Mouse (Mus musculus): Measurements from ENCODE around the gene Olfr1428. TPM values are rescaled to one million over a fixed set of nuclear protein-coding genes. Genes with fewer than 3 reads are reported as not detected.
"Not testable (repeated sequence)": the region's sequence is repeated elsewhere in the genome, so short reads cannot be mapped to it uniquely, and the experiment has no call there.

Gene Olfr1428
- not detected for total RNA-seq (2022)

GRCm38 (mm10) chr19:12115797-12116196, at the start of gene Olfr1428:
Gene Olfr1428, minus strand, starts transcription at chr19:12115897.
- DNase-seq, result no peak

GRCm38 (mm10) chr19:12145452-12145851, 29.8 kb upstream of the Olfr1428 start:
- no peak for DNase-seq

- DNase-seq, result no peak
Observed at GRCm38 (mm10) chr19:12143356-12143755, 27.7 kb upstream of the Olfr1428 start.

- no peak for DNase-seq
Observed at GRCm38 (mm10) chr19:12134289-12134688, 18.6 kb upstream of the Olfr1428 start.

- no peak for DNase-seq
Observed at GRCm38 (mm10) chr19:12123103-12123502, 7.4 kb upstream of the Olfr1428 start, which contains the start of gene Olfr76. Gene Olfr76, minus strand, starts transcription at chr19:12123203.

- DNase-seq, result no peak
Observed at GRCm38 (mm10) chr19:12116464-12116863, 767 bp upstream of the Olfr1428 start.

- DNase-seq, result no peak
Observed at GRCm38 (mm10) chr19:12113807-12114206, 1.9 kb downstream of the Olfr1428 start.

GRCm38 (mm10) chr19:12104541-12104940, 11.2 kb downstream of the Olfr1428 start:
- no peak for DNase-seq

- DNase-seq, result no peak
Observed at GRCm38 (mm10) chr19:12103234-12103633, 12.5 kb downstream of the Olfr1428 start, which contains the start of gene Olfr1427. Gene Olfr1427, minus strand, starts transcription at chr19:12103334.

GRCm38 (mm10) chr19:12091913-12092312, 23.8 kb downstream of the Olfr1428 start, which contains the start of gene Olfr1426:
Gene Olfr1426, minus strand, starts transcription at chr19:12092013.
- no peak for DNase-seq

GRCm38 (mm10) chr19:12077631-12078030, 38.1 kb downstream of the Olfr1428 start, which contains the start of gene Olfr1425:
Gene Olfr1425, minus strand, starts transcription at chr19:12077731.
- not testable (repeated sequence) for DNase-seq

GRCm38 (mm10) chr19:12069546-12069945, 46.2 kb downstream of the Olfr1428 start:
- not testable (repeated sequence) for DNase-seq

- DNase-seq, result not testable (repeated sequence)
Observed at GRCm38 (mm10) chr19:12067806-12068205, 47.9 kb downstream of the Olfr1428 start.

- not testable (repeated sequence) for DNase-seq
Observed at GRCm38 (mm10) chr19:12062582-12062981, 53.1 kb downstream of the Olfr1428 start, which contains the start of gene Olfr1424. Gene Olfr1424, minus strand, starts transcription at chr19:12062682.

Other genes starting within 250 kb of the Olfr1428 start
- not detected for gene Olfr1419, start 240.8 kb downstream of the Olfr1428 start, total RNA-seq (2022)
- gene Olfr1420, start 229.3 kb downstream of the Olfr1428 start, total RNA-seq (2022), result not detected
- 10 to 100 TPM; 23.1 to 28.0 (median 25.6) TPM for gene Patl1, start 203.5 kb downstream of the Olfr1428 start, total RNA-seq (2022)
- 100 to 1,000 TPM in 2 of 4 experiments, 10 to 100 TPM in 2; 96.8 to 109 (median 102) TPM for gene Osbp, start 150.0 kb downstream of the Olfr1428 start, total RNA-seq (2022)
- gene Olfr1423, start 74.6 kb downstream of the Olfr1428 start, total RNA-seq (2022), result not detected
- gene Olfr1424, start 53.2 kb downstream of the Olfr1428 start, total RNA-seq (2022), result not detected
- gene Olfr1425, start 38.2 kb downstream of the Olfr1428 start, total RNA-seq (2022), result not detected
- not detected for gene Olfr1426, start 23.9 kb downstream of the Olfr1428 start, total RNA-seq (2022)
- gene Olfr1427, start 12.6 kb downstream of the Olfr1428 start, total RNA-seq (2022), result not detected
- not detected for gene Olfr76, start 7.3 kb upstream of the Olfr1428 start, total RNA-seq (2022)
- not detected for gene Olfr1555-ps1, start 54.2 kb upstream of the Olfr1428 start, total RNA-seq (2022)
- not detected for gene Olfr1431, start 84.7 kb upstream of the Olfr1428 start, total RNA-seq (2022)
- not detected for gene Olfr1432, start 116.7 kb upstream of the Olfr1428 start, total RNA-seq (2022)
- gene Olfr262, start 125.8 kb upstream of the Olfr1428 start, total RNA-seq (2022), result not detected
- not detected for gene Olfr235, start 145.1 kb upstream of the Olfr1428 start, total RNA-seq (2022)
- gene Olfr1434, start 164.0 kb upstream of the Olfr1428 start, total RNA-seq (2022), result not detected
- not detected for gene Olfr1436, start 183.2 kb upstream of the Olfr1428 start, total RNA-seq (2022)
- gene Olfr1437, start 209.2 kb upstream of the Olfr1428 start, total RNA-seq (2022), result not detected
- not detected for gene Olfr1438-ps1, start 220.0 kb upstream of the Olfr1428 start, total RNA-seq (2022)